Mouse (Mus musculus) hindbrain, postnatal 0 days (tissue): ENCODE results near the gene Sars2. TPM values are rescaled to one million over a fixed set of nuclear protein-coding genes. Genes with fewer than 3 reads are reported as not detected.
A peak's percentile ranks its signal among the peaks of the same experiment; 100 is the strongest.

Experiments used
- ATAC-seq: fragments of 200-750 bp; cut with Nextera tagmentation; 2 replicates; pipeline ENCODE4 v1.8.0; 2017; ENCODE audit warnings: mild to moderate bottlenecking, moderate TSS enrichment, moderate library complexity
- DNase-seq: peaks from one replicate; pipeline ENCODE4 v3.0.0-alpha.2; 2015; ENCODE audit warnings: low spot score
- H3K27ac ChIP-seq: fragments of 300-500 bp; sonication (generic); 2 replicates; pipeline ENCODE4 v1.5.1; 2014; ENCODE audit warnings: mild to moderate bottlenecking
- H3K27me3 ChIP-seq: fragments of 300-500 bp; sonication (generic); 2 replicates; pipeline ENCODE4 v1.6.1; 2014; ENCODE audit warnings: low read length, mixed read lengths; ENCODE audit not compliant: insufficient read depth
- H3K36me3 ChIP-seq: fragments of 300-500 bp; sonication (generic); 2 replicates; pipeline ENCODE4 v1.6.1; 2014; ENCODE audit warnings: low read length, mixed read lengths; ENCODE audit not compliant: insufficient read depth
- H3K4me1 ChIP-seq: fragments of 300-500 bp; sonication (generic); 2 replicates; pipeline ENCODE4 v1.6.1; 2014; ENCODE audit warnings: antibody characterized with exemption, low read length, mixed read lengths; ENCODE audit not compliant: insufficient read depth
- H3K4me2 ChIP-seq: fragments of 300-500 bp; sonication (generic); 2 replicates; pipeline ENCODE4 v1.6.1; 2014; ENCODE audit warnings: low read depth, mild to moderate bottlenecking, low read length, moderate library complexity, mixed read lengths
- H3K4me3 ChIP-seq: fragments of 300-500 bp; sonication (generic); 2 replicates; pipeline ENCODE4 v1.5.1; 2014; ENCODE audit warnings: low read length
- H3K9ac ChIP-seq: fragments of 300-500 bp; sonication (generic); replicated peaks from 2 replicates; pipeline ENCODE4 v1.6.1; 2014; ENCODE audit warnings: mild to moderate bottlenecking, low read length, moderate library complexity, mixed read lengths
- H3K9me3 ChIP-seq: fragments of 300-500 bp; sonication (generic); 2 replicates; pipeline ENCODE4 v1.6.1; 2016; ENCODE audit warnings: low read length, mixed read lengths
- CTCF ChIP-seq: IDR thresholded peaks from 2 replicates; pipeline ENCODE4 v1.5.1; 2016; ENCODE audit warnings: antibody characterized with exemption, control low read depth, low read depth
- WGBS: fragments of 180-500 bp; shearing (Covaris S2); extraction: QIAGEN DNeasy Blood & Tissue Kit; methylation state at CpG from one replicate; pipeline ENCODE4 v1.1.7; 2014; 5-methylcytosine and 5-hydroxymethylcytosine counted together
- polyA plus RNA-seq: library from polyadenylated mRNA; unstranded; fragments of >200 nt; fragmentation: Nextera tagmentation; extraction: Ambion mirVana; gene quantifications from 2 replicates; pipeline ENCODE4 v1.2.1, GENCODE M21; 2015
- total RNA-seq: library from RNA; depleted of rRNA; stranded (reverse); fragments of >200 nt; gene quantifications from 2 replicates; pipeline ENCODE4 v1.2.3, GENCODE M21; 2014

The Sars2 gene
- total and polyA plus RNA-seq, 2 experiments from 2014 or later, result 17.3 to 18.9 TPM

- Histone ChIP-seq H3K4me2 (no peak overlapping the region), H3K4me1 (no peaks in the 10 kb centered on the region), H3K9me3 (no peaks in the 10 kb centered on the region), H3K36me3 (no peaks in the 10 kb centered on the region), H3K4me3 (no peak overlapping the region), H3K9ac (no peak overlapping the region), H3K27me3 (no peaks in the 10 kb centered on the region), H3K27ac (no peak overlapping the region)
- TF ChIP-seq CTCF, result no peak
- WGBS, result 84% methylated on average over 13 of the region's 14 CpGs
- no peak for DNase-seq
- no peak for ATAC-seq
Measured at GRCm38 (mm10) chr7:28792391-28793185, 50.8 kb downstream of the Sars2 start.

- 35% methylated on average over 2 of the region's 2 CpGs for WGBS
- no peaks in the 10 kb centered on the region for H3K27me3 ChIP-seq
- H3K9me3 ChIP-seq, result no peaks in the 10 kb centered on the region
Measured at GRCm38 (mm10) chr7:28793834-28794233, 52.0 kb downstream of the Sars2 start.

GRCm38 (mm10) chr7:28794496-28794895 lies 52.7 kb downstream of the Sars2 start:
- 74% methylated on average over 3 of the region's 3 CpGs for WGBS

More at GRCm38 (mm10) chr7:28793834-28794233, 52.0 kb downstream of the Sars2 start:
- H3K36me3 ChIP-seq, result no peaks in the 10 kb centered on the region
- TF ChIP-seq CTCF, result peak; percentile 30; the same call in 1 of the 2 replicates
- no peak overlapping the region for H3K4me2 ChIP-seq
- H3K9ac ChIP-seq, result no peak overlapping the region
- no peak overlapping the region for H3K27ac ChIP-seq
- DNase-seq (no peak), ATAC-seq (no peak)
- H3K4me3 ChIP-seq, result no peak overlapping the region
- no peaks in the 10 kb centered on the region for H3K4me1 ChIP-seq

GRCm38 (mm10) chr7:28795832-28796231 lies 54.0 kb downstream of the Sars2 start:
- H3K9me3 ChIP-seq, result no peaks in the 10 kb centered on the region
- WGBS, result 84% methylated on average over 15 of the region's 15 CpGs
- no peaks in the 10 kb centered on the region for H3K4me1 ChIP-seq
- no peak overlapping the region for H3K9ac ChIP-seq
- TF ChIP-seq CTCF, result no peak
- H3K27me3 ChIP-seq, result no peaks in the 10 kb centered on the region
- no peak overlapping the region for H3K4me3 ChIP-seq
- no peak overlapping the region for H3K4me2 ChIP-seq
- no peaks in the 10 kb centered on the region for H3K36me3 ChIP-seq
- no peak overlapping the region for H3K27ac ChIP-seq
- DNase-seq, result no peak
- ATAC-seq, result no peak

More at GRCm38 (mm10) chr7:28794496-28794895, 52.7 kb downstream of the Sars2 start:
- DNase-seq (no peak), ATAC-seq (no peak)
- Histone ChIP-seq H3K4me2 (no peak overlapping the region), H3K9me3 (no peaks in the 10 kb centered on the region), H3K4me1 (no peaks in the 10 kb centered on the region), H3K36me3 (no peaks in the 10 kb centered on the region), H3K4me3 (no peak overlapping the region), H3K9ac (no peak overlapping the region), H3K27me3 (no peaks in the 10 kb centered on the region), H3K27ac (no peak overlapping the region)
- no peak for TF ChIP-seq CTCF

GRCm38 (mm10) chr7:28796562-28796975 lies 54.8 kb downstream of the Sars2 start:
- H3K27ac ChIP-seq, result no peak overlapping the region
- peak overlapping the region; percentile 30 for H3K4me2 ChIP-seq
- H3K9ac ChIP-seq, result no peak overlapping the region
- H3K27me3 ChIP-seq, result no peaks in the 10 kb centered on the region
- TF ChIP-seq CTCF, result peak; percentile 98
- H3K4me1 ChIP-seq, result no peaks in the 10 kb centered on the region
- 12% methylated on average over 32 of the region's 32 CpGs for WGBS
- H3K9me3 ChIP-seq, result no peaks in the 10 kb centered on the region
- peak; percentile 86 for DNase-seq
- peak; percentile 80 for ATAC-seq
- no peaks in the 10 kb centered on the region for H3K36me3 ChIP-seq
- peak overlapping the region; percentile 17 for H3K4me3 ChIP-seq

GRCm38 (mm10) chr7:28799994-28800393 lies 58.2 kb downstream of the Sars2 start:
- Histone ChIP-seq H3K9ac (no peak overlapping the region), H3K4me3 (no peak overlapping the region), H3K36me3 (no peaks in the 10 kb centered on the region), H3K9me3 (no peaks in the 10 kb centered on the region), H3K27ac (no peak overlapping the region), H3K4me1 (no peaks in the 10 kb centered on the region), H3K27me3 (no peaks in the 10 kb centered on the region), H3K4me2 (no peak overlapping the region)
- 91% methylated on average over 9 of the region's 9 CpGs for WGBS
- TF ChIP-seq CTCF, result no peak
- DNase-seq, result no peak
- no peak for ATAC-seq

GRCm38 (mm10) chr7:28801451-28801850 lies 59.7 kb downstream of the Sars2 start:
- no peak for TF ChIP-seq CTCF
- ATAC-seq (no peak), DNase-seq (no peak)
- H3K36me3 ChIP-seq, result no peaks in the 10 kb centered on the region
- no peak overlapping the region for H3K4me2 ChIP-seq
- WGBS, result 81% methylated on average over 3 of the region's 3 CpGs
- H3K4me1 ChIP-seq, result no peaks in the 10 kb centered on the region
- no peak overlapping the region for H3K4me3 ChIP-seq
- no peak overlapping the region for H3K9ac ChIP-seq
- H3K27ac ChIP-seq, result no peak overlapping the region
- no peaks in the 10 kb centered on the region for H3K9me3 ChIP-seq
- H3K27me3 ChIP-seq, result no peaks in the 10 kb centered on the region
